Mouse (Mus musculus): Measurements from ENCODE around the gene Aspm.

Aspm gene

DNA sequence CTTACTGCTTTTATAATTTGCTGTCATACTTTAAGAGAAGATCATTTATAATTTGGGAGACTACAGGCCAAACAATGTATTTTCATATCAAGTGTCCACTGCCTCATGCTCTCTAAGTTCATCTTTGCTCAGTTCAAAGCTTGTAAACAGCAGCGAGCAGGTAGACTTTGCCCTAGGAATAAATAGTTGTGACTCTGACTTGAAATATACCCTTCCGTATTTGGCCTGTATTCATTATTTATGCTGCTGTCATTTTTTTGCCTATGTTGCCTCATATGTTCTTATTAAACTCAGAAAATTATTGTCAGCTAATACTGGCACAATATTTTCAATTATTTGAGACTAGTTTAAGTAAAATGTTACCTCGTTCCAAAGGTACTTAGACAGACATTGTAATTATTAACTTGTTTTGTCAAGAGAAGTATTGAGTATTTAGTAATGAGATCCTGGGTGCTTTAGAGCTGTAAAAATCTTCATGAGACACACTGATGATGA lies 46.7 kb downstream of the Aspm start, which contains the start of gene F13b:
F13b (plus strand) TSS at position 445 of the 495 bp plus-strand sequence.
- DNase-seq (ENCODE audit: low spot score), result no peak

DNA sequence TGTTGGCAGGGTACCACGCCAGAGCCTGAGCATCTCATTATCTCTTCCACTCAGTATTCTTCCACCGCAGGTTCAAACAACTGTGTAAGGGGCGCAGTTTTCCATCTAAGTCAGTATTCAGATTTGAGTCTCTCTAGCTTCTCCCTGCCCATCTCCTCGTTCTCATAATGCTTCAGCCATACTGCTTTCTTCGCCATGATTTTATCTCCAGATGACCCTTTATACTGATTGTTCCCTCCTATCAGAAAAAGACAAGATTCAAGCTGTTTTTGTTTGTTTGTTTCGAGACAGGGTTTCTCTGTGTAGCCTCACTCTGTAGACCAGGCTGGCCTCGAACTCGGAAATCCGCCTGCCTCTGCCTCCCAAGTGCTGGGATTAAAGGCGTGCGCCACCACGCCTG lies 60.0 kb downstream of the Aspm start:
- DNase-seq (ENCODE audit: low spot score), result no peak

Data from left cerebral cortex, adult 11 months (tissue).